Mouse (Mus musculus): Measurements from ENCODE around the gene Cd207.

DNA sequence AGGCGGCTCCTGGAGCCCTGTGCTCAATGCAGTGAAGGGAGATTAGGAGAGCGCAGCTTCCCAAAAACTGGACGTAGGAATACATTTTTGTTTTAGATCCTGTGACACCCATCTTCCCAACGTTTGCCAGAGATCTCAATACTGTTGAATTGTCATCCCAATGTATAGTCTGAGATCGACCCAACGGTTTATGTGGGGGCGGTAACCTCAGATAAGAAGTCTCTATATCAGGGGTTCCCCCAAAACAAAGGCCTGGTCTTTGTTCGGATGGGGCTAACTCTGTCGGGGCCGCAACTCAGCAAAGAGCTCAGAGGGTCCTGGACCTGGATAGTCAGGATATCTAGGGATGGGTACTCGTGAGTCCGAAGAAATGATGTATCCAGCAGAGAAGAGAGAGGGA lies 15.3 kb upstream of the Cd207 start:
- TF ChIP-seq POLR2A (IDR thresholded peaks at IDR 0.05; ENCODE audit: insufficient read depth, low read depth, low read length) = no peak
- no peak for TF ChIP-seq CTCF (IDR thresholded peaks at IDR 0.05; ENCODE audit: insufficient read depth, low read depth, low read length)

Data from olfactory bulb, adult 2 months (tissue).